Mouse (Mus musculus) testis, adult 2 months (tissue): ENCODE measurements around the gene Ranbp9.

Experiments used
- CTCF ChIP-seq: fragments of 200-500 bp; IDR thresholded peaks from 2 replicates; pipeline ENCODE4 v1.5.1; 2012; ENCODE audit warnings: low read depth, mild to moderate bottlenecking, inconsistent platforms, low read length, moderate library complexity; ENCODE audit not compliant: control insufficient read depth, insufficient read depth, insufficient replicate concordance
- POLR2A ChIP-seq: fragments of 200-500 bp; IDR thresholded peaks from 2 replicates; pipeline ENCODE4 v1.6.1; 2012; ENCODE audit warnings: low read depth, mild to moderate bottlenecking, inconsistent platforms, low read length, moderate library complexity; ENCODE audit not compliant: control insufficient read depth

GRCm38 (mm10) chr13:43443706-43444105, 37.4 kb downstream of the Ranbp9 start:
- TF ChIP-seq CTCF (no peak), POLR2A (no peak)
